In genomic region chr5:143386797-143387621, GRCm38 (mm10) we compare ENCODE assay signal across 8 mouse cellular contexts. TPM values are rescaled to one million over a fixed set of nuclear protein-coding genes. Genes with fewer than 3 reads are reported as not detected.
A peak's percentile ranks its signal among the peaks of the same experiment; 100 is the strongest.
DNase-seq lines count a peak whose midpoint lies in the region; ATAC-seq and TF ChIP-seq lines count a peak whose summit lies in the region.

No protein-coding gene starts in this region.

- H3K27ac ChIP-seq in brown adipose tissue, adult 24 weeks (replicated peaks; ENCODE audit: low read depth, low read length), result no peak overlapping the region
- H3K27ac ChIP-seq in hindbrain, embryonic 15.5 days (replicated peaks), result no peak overlapping the region
- no peak overlapping the region for H3K27ac ChIP-seq in liver, postnatal 0 days (ENCODE audit: low read depth)

- H3K9me3 ChIP-seq in hindbrain, embryonic 15.5 days, result no peaks in the 10 kb centered on the region
- H3K9me3 ChIP-seq in liver, postnatal 0 days (ENCODE audit: low read length), result no peaks in the 10 kb centered on the region

- TF ChIP-seq CTCF in liver, postnatal 0 days (IDR thresholded peaks at IDR 0.05; ENCODE audit: low read depth), result peak; percentile 10; the same call in 1 of the 2 replicates

- WGBS in hindbrain, embryonic 15.5 days, result 8% methylated on average over 39 of the region's 39 CpGs
- WGBS in liver, postnatal 0 days (ENCODE audit: insufficient replicate concordance), result 6% methylated on average over 38 of the region's 39 CpGs

- H3K27me3 ChIP-seq in hindbrain, embryonic 15.5 days, result peaks cover 22% of the 10 kb centered on the region
- peaks cover 26% of the 10 kb centered on the region for H3K27me3 ChIP-seq in liver, postnatal 0 days (ENCODE audit: insufficient read depth, low read length)

- DNase-seq in kidney, adult 18-20 months, result peak; percentile 29
- DNase-seq in kidney, adult 8-10 months, result no peak
- peak; percentile 71 for DNase-seq in liver, postnatal 0 days
- DNase-seq in retina, postnatal 1 day, result peak; percentile 62
- no peak for DNase-seq in ovary, postnatal 10 days (ENCODE audit: low spot score)
- no peak for DNase-seq in gastrocnemius, postnatal 25 days

- TF ChIP-seq EP300 in liver, postnatal 0 days (IDR thresholded peaks at IDR 0.05; ENCODE audit: low read depth), result no peak

- peak overlapping the region; percentile 18; the same call in 1 of the 2 replicates for H3K9ac ChIP-seq in hindbrain, embryonic 15.5 days
- H3K9ac ChIP-seq in liver, postnatal 0 days (replicated peaks), result no peak overlapping the region

- H3K4me2 ChIP-seq in hindbrain, embryonic 15.5 days, result peak overlapping the region; percentile 91
- peak overlapping the region; percentile 66 for H3K4me2 ChIP-seq in liver, postnatal 0 days (ENCODE audit: low read depth, low read length)

- no peaks in the 10 kb centered on the region for H3K36me3 ChIP-seq in hindbrain, embryonic 15.5 days
- no peaks in the 10 kb centered on the region for H3K36me3 ChIP-seq in liver, postnatal 0 days (replicated peaks; ENCODE audit: insufficient read depth, low read length)

- no peaks in the 10 kb centered on the region; the same call in 1 of the 2 replicates for H3K4me1 ChIP-seq in brown adipose tissue, adult 24 weeks (ENCODE audit: control insufficient read depth, insufficient read depth, insufficient read length, low read length)
- peaks cover 8% of the 10 kb centered on the region for H3K4me1 ChIP-seq in hindbrain, embryonic 15.5 days (replicated peaks)
- peaks cover 10% of the 10 kb centered on the region for H3K4me1 ChIP-seq in liver, postnatal 0 days (ENCODE audit: insufficient read depth)

- ATAC-seq in hindbrain, embryonic 15.5 days (ENCODE audit: low FRiP score, low read depth), result peak; percentile 75
- ATAC-seq in liver, postnatal 0 days, result peak; percentile 80

- 0 out of 2 replicates have a peak overlapping the region, but pooled peaks have one; percentile 5 for H3K4me3 ChIP-seq in brown adipose tissue, adult 24 weeks (ENCODE audit: insufficient read depth, low read depth, low read length)
- H3K4me3 ChIP-seq in hindbrain, embryonic 15.5 days, result peak overlapping the region; percentile 42
- peak overlapping the region; percentile 22; the same call in 1 of the 2 replicates for H3K4me3 ChIP-seq in liver, postnatal 0 days (ENCODE audit: low read depth, low read length)

RNA-seq across cellular contexts. Expression of gene Kdelr2, which starts 16.6 kb away (rescaled TPM):
- polyA plus RNA-seq in brown adipose tissue, adult 24 weeks (2012; ENCODE audit: insufficient read depth, insufficient read length, missing spikeins), result 28.9 and 35.7 TPM in 2 replicates
- 130 and 133 TPM in 2 replicates for polyA plus RNA-seq in hindbrain, embryonic 15.5 days (2015; fragmentation: Nextera tagmentation; extraction: Ambion mirVana)
- 146 and 160 TPM in 2 replicates for polyA plus RNA-seq in liver, postnatal 0 days (2015; fragmentation: Nextera tagmentation; extraction: Ambion mirVana)
- total RNA-seq in gastrocnemius, postnatal 25 days (2021), result 10 to 100 TPM; 34.1 to 40.0 TPM

RNA-seq across cellular contexts. Expression of gene Grid2ip, which starts 29.9 kb away (rescaled TPM):
- not detected in 2 replicates for polyA plus RNA-seq in brown adipose tissue, adult 24 weeks (2012; ENCODE audit: insufficient read depth, insufficient read length, missing spikeins)
- 0.47 and 0.48 TPM in 2 replicates for polyA plus RNA-seq in hindbrain, embryonic 15.5 days (2015; fragmentation: Nextera tagmentation; extraction: Ambion mirVana)
- polyA plus RNA-seq in liver, postnatal 0 days (2015; fragmentation: Nextera tagmentation; extraction: Ambion mirVana), result not detected in 2 replicates
- total RNA-seq in gastrocnemius, postnatal 25 days (2021), result not detected

RNA-seq across cellular contexts. Expression of gene Zdhhc4, which starts 58.0 kb away (rescaled TPM):
- 39.0 and 39.8 TPM in 2 replicates for polyA plus RNA-seq in brown adipose tissue, adult 24 weeks (2012; ENCODE audit: insufficient read depth, insufficient read length, missing spikeins)
- polyA plus RNA-seq in hindbrain, embryonic 15.5 days (2015; fragmentation: Nextera tagmentation; extraction: Ambion mirVana), result 66.1 and 69.8 TPM in 2 replicates
- 32.8 and 34.6 TPM in 2 replicates for polyA plus RNA-seq in liver, postnatal 0 days (2015; fragmentation: Nextera tagmentation; extraction: Ambion mirVana)
- total RNA-seq in gastrocnemius, postnatal 25 days (2021), result 10 to 100 TPM; 32.1 to 33.0 TPM

Comparison
In these comparisons a context has a peak if more than half of its experiments do, and no peak if none do; other contexts are left out.
1. DNase-seq: peak in kidney, adult 18-20 months (single experiment), liver, postnatal 0 days (single experiment) and retina, postnatal 1 day (single experiment); none in kidney, adult 8-10 months (0 of 2), ovary, postnatal 10 days (single experiment) and gastrocnemius, postnatal 25 days (single experiment).
2. Peak in every context shown above with its lines, with median percentiles within 50 percentile points of each other: H3K4me3 ChIP-seq.